Mouse (Mus musculus) bone marrow, adult 2 months (tissue): ENCODE results near the gene Smyd3. TPM values are rescaled to one million over a fixed set of nuclear protein-coding genes. Genes with fewer than 3 reads are reported as not detected.

Source experiments
- H3K27ac ChIP-seq: fragments of 200-500 bp; 2 replicates; pipeline ENCODE4 v1.5.1; 2012; ENCODE audit warnings: low read depth, mild to moderate bottlenecking, control low read depth, inconsistent platforms, low read length; ENCODE audit not compliant: control insufficient read depth, poor library complexity, insufficient read depth
- H3K4me1 ChIP-seq: fragments of 200-500 bp; 2 replicates; pipeline ENCODE4 v1.6.1; 2011; ENCODE audit warnings: low read length; ENCODE audit not compliant: control insufficient read depth, insufficient read depth
- H3K4me3 ChIP-seq: fragments of 200-500 bp; replicated peaks from 2 replicates; pipeline ENCODE3; 2011; ENCODE audit warnings: mild to moderate bottlenecking, low read depth, low read length, control low read depth; ENCODE audit not compliant: control insufficient read depth
- CTCF ChIP-seq: fragments of 200-500 bp; IDR thresholded peaks from 2 replicates; pipeline ENCODE4 v1.5.1; 2011; ENCODE audit warnings: low read length, control low read depth; ENCODE audit not compliant: control insufficient read depth, insufficient read depth
- POLR2A ChIP-seq: fragments of 200-500 bp; IDR thresholded peaks from 2 replicates; pipeline ENCODE4 v1.6.1; 2011; ENCODE audit warnings: low read depth, mild to moderate bottlenecking, control low read depth, low read length, borderline replicate concordance; ENCODE audit not compliant: control insufficient read depth
- WGBS: fragments of 180-500 bp; shearing (Covaris S2); methylation state at CpG from one replicate; pipeline ENCODE4 v1.1.7; 2018; 5-methylcytosine and 5-hydroxymethylcytosine counted together
- polyA plus RNA-seq: library from polyadenylated mRNA; stranded (reverse); fragments of >200 nt; gene quantifications from 2 replicates; pipeline ENCODE4 v1.2.4, GENCODE M21; 2011; ENCODE audit warnings: low replicate concordance; ENCODE audit not compliant: missing spikeins, insufficient read depth, insufficient read length

Gene Smyd3
- polyA plus RNA-seq, 1 experiment = 20.8 TPM

DNA sequence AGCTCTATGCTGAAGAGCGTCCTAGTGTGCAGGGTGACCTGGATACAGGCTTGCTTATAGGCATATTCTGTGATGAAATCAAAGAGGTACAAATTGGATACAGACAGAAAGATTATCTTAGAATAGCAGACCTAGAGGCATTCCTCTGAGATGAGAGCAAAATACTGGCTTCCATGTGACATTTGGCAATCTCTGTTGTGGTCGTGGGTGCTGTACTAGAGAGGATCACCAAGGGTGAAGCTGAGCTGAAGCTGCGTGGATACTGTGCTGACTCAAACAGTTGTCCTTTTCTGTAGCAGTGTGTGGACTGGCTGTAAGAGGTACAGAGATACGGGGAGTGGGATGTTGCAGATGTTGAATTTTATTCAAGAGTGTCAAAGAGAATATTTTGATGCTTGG is 36.1 kb upstream of the Smyd3 start:
- Histone ChIP-seq H3K4me3 (no peak overlapping the region), H3K4me1 (peaks cover 7% of the 10 kb centered on the region), H3K27ac (no peak overlapping the region)
- TF ChIP-seq POLR2A = no peak
- 56% methylated on average over 4 of the region's 4 CpGs for WGBS

DNA sequence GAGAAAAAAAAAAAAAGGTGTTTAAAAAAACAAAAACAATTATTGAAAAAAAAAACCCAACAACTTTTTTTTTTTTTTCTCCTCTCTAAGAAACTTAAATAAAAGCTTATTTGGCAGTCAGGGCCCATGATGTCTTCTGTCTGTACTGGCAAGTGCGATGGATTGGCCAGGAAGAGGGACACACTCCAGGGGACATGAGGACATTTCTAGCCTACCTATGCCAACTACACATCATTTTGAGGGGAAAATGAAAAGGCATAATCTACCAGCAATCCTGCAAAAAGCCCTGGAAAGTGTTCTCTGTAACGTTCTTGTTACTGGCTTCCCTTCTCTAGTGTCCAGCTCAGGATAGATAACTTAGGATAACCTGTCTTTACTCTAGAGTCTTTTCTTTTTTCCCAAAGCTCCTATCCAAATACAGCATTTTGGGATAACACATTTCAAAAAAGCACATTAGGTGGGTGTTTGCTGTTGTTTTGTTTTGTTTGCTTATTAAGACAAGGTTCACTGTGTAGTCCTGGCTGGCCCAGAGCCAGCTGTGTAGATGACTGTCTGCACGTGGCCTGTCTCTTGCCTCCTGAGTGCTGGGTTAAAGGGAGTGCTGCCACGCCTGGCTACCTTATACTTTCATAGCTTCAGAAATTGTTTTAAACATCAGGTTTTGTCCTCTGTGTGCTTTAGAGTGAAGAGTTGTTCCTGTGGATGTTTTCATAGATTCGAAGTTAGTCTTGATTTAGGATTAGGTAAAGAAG is 35.5 kb upstream of the Smyd3 start:
- no peak for TF ChIP-seq POLR2A
- TF ChIP-seq CTCF = no peak
- WGBS = 64% methylated on average over 5 of the region's 5 CpGs
- H3K4me1 ChIP-seq = peaks cover 7% of the 10 kb centered on the region
- H3K27ac ChIP-seq = no peak overlapping the region
- no peak overlapping the region for H3K4me3 ChIP-seq

DNA sequence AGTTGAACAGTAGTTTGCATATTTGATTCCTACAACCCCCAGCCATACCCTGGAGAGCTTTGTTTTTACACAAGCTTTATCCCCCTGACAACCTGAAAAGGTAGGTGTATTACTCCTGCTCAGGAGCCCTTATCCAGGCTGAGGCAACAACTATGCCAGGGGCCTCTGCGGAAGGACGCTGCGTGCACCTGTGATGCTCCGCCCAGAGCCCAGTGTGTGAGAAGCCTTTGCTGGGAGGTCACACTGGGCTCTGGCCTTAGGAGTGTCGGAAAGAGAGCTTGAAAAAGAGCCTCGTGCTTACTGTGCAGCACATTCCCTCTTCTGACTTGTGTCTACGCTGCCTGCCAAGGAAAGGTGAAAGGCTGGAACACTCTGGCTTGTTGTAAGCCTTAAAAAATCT is 34.9 kb upstream of the Smyd3 start:
- WGBS = 89% methylated on average over 7 of the region's 7 CpGs
- no peak for TF ChIP-seq POLR2A
- TF ChIP-seq CTCF = no peak
- Histone ChIP-seq H3K4me1 (peaks cover 11% of the 10 kb centered on the region), H3K27ac (no peak overlapping the region), H3K4me3 (no peak overlapping the region)

DNA sequence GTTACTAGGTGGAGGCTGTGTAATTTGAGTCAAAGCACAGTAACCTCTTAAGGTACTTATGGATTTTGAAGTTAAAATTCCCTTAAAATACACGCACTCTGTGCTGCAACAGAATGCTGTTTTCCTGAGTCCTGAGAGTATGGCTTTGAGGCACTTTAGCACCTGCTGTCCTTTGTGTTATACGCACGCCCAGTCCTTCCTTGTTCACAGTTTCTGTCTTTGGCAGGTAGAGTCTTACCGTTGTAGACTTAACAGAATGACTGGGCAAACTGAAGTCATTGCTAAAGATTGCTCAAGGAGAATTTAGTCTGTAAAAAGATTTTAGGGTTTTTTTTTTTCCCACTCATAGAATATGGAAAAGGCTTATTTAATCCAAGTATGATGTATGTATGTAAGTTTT is 34.1 kb upstream of the Smyd3 start:
- Histone ChIP-seq H3K27ac (no peak overlapping the region), H3K4me3 (no peak overlapping the region), H3K4me1 (peaks cover 11% of the 10 kb centered on the region)
- 56% methylated on average over 4 of the region's 4 CpGs for WGBS
- TF ChIP-seq POLR2A (no peak), CTCF (no peak)

DNA sequence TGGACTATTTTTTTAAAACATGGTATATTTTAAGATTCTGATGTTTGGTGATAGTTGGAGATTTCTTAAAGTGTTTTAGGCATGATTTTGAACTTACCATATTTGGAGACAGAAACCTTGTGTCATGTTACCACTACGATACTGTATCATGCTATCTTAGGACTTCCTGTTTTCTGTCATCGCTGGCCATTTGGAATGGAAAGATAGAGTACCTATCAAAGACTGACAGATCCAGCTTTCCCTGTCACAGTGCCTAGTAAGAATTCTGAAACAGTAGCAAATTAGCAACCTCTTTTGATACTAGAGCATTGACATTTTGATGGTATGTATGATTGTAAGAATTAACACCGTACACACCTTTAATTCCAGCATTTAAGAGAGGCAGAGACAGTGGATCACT is 33.5 kb upstream of the Smyd3 start:
- Histone ChIP-seq H3K4me1 (peaks cover 11% of the 10 kb centered on the region), H3K4me3 (no peak overlapping the region), H3K27ac (no peak overlapping the region)
- TF ChIP-seq POLR2A = no peak
- TF ChIP-seq CTCF = no peak
- WGBS = 20% methylated on average over 3 of the region's 3 CpGs

DNA sequence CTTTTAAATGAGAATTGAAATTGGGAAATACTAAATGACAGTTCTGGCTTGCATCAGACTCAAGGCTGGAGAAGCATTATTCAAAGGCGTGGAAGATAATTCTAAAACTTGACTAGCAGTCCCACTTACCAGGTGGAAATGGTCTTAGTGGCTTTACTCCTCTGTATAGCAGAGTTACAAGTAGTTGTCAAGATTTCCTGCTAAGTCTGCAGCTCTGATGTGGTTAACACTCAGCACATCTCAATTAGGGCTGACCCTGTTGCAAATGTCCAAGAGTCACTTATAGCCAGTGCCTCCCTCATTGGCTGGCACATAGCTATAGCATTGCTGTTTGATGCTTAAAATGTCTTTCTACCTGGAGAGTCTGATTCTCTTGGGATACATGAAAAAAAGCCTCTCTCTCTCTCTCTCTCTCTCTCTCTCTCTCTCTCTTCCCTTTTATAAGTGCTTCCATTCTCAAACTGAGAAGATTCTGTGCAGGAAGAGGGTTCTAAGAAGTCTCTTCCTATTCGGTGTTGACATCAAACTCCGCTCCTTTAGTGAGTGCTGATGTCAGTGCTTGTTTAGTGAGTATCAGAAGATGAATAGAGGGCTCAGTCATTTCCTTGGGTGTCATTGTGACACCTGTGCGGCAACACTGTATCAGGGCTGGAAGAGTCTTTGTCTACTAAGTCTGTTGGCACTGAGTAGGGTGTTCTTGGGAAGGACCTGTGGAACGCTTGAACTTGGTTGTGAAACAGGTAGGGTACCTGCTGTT is 31.3 kb upstream of the Smyd3 start:
- H3K27ac ChIP-seq = peak overlapping the region; percentile 41; the same call in 1 of the 2 replicates
- TF ChIP-seq CTCF (no peak), POLR2A (no peak)
- H3K4me1 ChIP-seq = peaks cover 12% of the 10 kb centered on the region
- 58% methylated on average over 5 of the region's 5 CpGs for WGBS
- no peak overlapping the region for H3K4me3 ChIP-seq

DNA sequence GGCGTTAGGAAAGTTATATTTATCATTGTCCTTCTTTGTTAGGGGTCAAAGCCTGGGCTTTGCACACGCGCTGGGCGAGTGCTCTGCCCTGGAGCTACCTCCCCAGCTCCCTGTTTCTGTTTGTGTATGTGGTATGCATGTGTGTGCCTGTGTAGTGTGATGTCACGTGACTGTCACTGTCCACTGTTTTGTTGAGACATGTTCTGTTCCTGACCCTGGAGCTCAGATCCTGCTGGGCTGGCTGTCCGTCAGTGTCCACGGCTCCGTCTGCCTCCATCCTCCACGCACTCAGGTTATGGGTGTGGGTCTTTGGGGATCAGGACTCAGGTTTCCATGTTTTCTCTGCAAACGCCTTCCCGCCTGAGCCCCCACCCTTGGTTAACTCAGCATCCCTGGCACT is 30.4 kb upstream of the Smyd3 start:
- H3K4me3 ChIP-seq = peak overlapping the region; percentile 40
- H3K27ac ChIP-seq = peak overlapping the region; percentile 7; the same call in 1 of the 2 replicates
- WGBS = 80% methylated on average over 11 of the region's 11 CpGs
- TF ChIP-seq POLR2A = no peak
- H3K4me1 ChIP-seq = peaks cover 12% of the 10 kb centered on the region

DNA sequence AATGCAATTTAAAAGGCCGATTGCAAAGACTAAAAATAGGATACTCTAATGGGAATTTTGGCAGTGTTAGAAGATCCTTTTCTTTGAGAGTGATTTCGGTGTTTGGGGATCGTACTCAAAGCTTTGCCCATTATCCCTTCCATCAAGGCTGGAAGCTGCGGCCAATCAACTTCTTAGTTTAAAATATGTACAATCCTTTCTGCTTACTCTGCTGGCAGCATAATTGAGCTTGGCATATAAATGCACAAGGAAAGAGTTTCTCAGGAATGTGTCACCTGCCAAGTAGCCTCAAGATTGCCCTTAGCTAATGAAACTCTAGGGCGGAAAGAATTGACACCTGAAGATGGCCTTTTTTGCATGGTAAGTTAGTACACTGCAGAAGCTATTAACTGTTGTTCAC is 29.3 kb upstream of the Smyd3 start:
- TF ChIP-seq CTCF (no peak), POLR2A (no peak)
- H3K27ac ChIP-seq = no peak overlapping the region
- H3K4me1 ChIP-seq = peaks cover 9% of the 10 kb centered on the region
- 23% methylated on average over 5 of the region's 5 CpGs for WGBS
- H3K4me3 ChIP-seq = peak overlapping the region; percentile 41
